Mouse (Mus musculus): ENCODE results near the gene Nptn.

The Nptn gene

GRCm38 (mm10) chr9:58690701-58691100 lies 108.7 kb downstream of the Nptn start:
- DNase-seq (ENCODE audit: low spot score in 2 of 2), result no peak

GRCm38 (mm10) chr9:58691471-58691870 lies 109.4 kb downstream of the Nptn start:
- DNase-seq (ENCODE audit: low spot score in 2 of 2), result no peak

- no peak for DNase-seq (ENCODE audit: low spot score in 2 of 2)
These were observed 116.4 kb downstream of the Nptn start for GRCm38 (mm10) chr9:58698486-58698885.

GRCm38 (mm10) chr9:58701751-58702150 lies 119.7 kb downstream of the Nptn start:
- no peak for DNase-seq (ENCODE audit: low spot score in 2 of 2)

- no peak for DNase-seq (ENCODE audit: low spot score in 2 of 2)
These were observed 121.7 kb downstream of the Nptn start for GRCm38 (mm10) chr9:58703766-58704165.

- no peak for DNase-seq (ENCODE audit: low spot score in 2 of 2)
These were observed 124.0 kb downstream of the Nptn start for GRCm38 (mm10) chr9:58706024-58706423.
